Mouse (Mus musculus) brain, embryonic 14.5 days (tissue): ENCODE measurements around the gene Lbp. TPM values are rescaled to one million over a fixed set of nuclear protein-coding genes. Genes with fewer than 3 reads are reported as not detected.
A peak's percentile ranks its signal among the peaks of the same experiment; 100 is the strongest.

Experiments
- DNase-seq: peaks from one replicate; pipeline ENCODE4 v3.0.0-alpha.2; 2011; ENCODE audit warnings: low read depth
- CTCF ChIP-seq: fragments of 200-500 bp; IDR thresholded peaks from 2 replicates; pipeline ENCODE4 v1.5.1; 2012; ENCODE audit warnings: inconsistent platforms, mild to moderate bottlenecking, moderate library complexity, borderline replicate concordance; ENCODE audit not compliant: insufficient read depth, insufficient read length; ENCODE audit errors: extremely low read depth
- POLR2A ChIP-seq: fragments of 200-500 bp; IDR thresholded peaks from 2 replicates; pipeline ENCODE4 v1.6.1; 2012; ENCODE audit warnings: mild to moderate bottlenecking, inconsistent platforms, borderline replicate concordance; ENCODE audit not compliant: poor library complexity, insufficient read depth, insufficient read length, severe bottlenecking; ENCODE audit errors: extremely low read depth
- polyA plus RNA-seq: library from polyadenylated mRNA; depleted of rRNA; stranded (reverse); fragments of >200 nt; gene quantifications from 2 replicates; pipeline ENCODE4 v1.2.3, GENCODE M21; 2012

The Lbp gene
- polyA plus RNA-seq, 1 experiment: 4.3 TPM

DNA sequence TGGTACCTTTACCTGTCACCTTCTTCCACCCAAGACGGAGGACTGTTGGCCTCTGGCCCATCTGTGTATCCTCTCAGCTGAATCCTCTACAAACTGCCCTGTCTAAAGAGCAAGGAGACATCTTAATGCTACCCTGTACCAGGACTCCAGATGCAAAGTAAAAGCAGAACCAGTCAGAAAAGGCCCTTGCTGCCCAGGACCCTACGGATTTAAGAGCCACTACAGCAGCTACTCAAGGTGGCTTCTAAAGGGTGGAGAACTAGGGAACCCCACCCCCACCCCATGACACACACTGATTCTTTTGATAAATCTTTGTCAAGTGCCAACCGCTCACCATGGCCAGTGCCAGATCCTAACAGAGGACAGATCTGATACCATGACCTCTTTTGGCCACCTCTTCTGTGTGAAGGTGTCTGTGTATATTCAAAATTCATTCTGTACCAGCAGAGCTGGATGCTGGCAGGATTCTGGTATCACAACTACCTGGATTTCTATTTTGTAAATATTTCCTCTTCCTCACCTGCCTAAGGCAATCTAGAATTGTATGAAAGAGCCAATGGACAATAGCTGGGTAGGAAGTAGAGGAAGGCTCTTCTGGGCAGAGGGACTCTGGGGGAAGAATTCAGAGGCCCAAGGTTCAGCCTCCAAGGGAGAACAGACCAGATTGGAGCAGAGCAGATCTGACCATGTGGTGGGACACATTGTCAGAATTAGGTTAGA, 46.7 kb downstream of the Lbp start:
- no peak for DNase-seq
- TF ChIP-seq POLR2A: no peak
- no peak for TF ChIP-seq CTCF

DNA sequence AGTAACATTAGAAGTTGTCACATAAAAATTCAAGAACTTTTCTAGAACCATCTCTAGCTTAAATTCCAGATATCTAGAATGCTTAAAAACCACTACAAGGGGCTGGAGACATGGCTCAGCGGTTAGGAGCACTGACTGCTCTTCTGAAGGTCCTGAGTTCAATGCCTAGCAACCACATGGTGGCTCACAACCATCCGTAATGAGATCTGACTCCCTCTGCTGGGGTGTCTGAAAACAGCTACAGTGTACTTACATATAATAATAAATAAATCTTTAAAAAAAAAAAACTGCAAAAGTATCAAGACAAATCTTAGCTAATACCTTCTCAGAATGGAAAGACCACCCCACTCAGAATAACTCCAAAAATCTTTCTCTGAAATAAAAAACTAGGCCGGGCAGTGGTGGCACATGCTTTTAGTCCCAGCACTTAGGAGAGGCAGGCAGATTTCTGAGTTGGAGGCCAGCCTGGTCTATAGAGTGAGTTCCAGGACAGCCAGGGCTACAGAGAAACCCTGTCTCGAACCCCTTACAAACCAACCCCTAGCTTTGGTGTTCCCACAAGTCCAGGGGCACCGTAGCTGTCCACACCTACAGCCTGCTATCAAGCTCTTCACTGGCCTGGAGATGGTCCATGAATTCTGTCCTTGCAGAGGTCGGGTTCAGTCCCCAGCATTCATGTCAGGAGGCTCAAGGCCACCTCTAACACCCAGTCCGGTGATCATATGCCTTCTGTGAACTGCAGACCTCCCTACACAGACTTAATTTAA, 48.2 kb downstream of the Lbp start:
- TF ChIP-seq CTCF (0 out of 2 replicates have a peak, but pooled peaks have one; percentile 1), POLR2A (no peak)
- DNase-seq: no peak

DNA sequence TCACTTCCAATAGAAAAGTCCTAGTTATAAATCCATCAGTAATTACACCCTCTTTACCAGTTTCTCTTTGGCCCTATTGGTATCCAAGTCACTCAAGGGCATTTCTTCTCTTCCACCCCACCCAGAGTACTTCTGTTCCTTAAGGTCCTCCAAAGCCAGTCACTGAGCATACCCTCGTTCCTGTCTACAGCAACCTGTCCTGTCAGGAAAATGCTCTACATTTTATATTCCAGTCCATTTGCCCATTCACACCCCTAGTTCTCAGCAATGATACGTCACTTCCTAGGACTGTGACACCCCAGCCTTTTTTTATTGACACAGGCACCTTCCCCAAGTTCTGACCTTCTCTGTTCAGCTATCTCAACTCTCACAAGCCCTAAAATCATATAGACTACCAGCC, 48.9 kb downstream of the Lbp start:
- TF ChIP-seq POLR2A (no peak), CTCF (no peak)
- no peak for DNase-seq

DNA sequence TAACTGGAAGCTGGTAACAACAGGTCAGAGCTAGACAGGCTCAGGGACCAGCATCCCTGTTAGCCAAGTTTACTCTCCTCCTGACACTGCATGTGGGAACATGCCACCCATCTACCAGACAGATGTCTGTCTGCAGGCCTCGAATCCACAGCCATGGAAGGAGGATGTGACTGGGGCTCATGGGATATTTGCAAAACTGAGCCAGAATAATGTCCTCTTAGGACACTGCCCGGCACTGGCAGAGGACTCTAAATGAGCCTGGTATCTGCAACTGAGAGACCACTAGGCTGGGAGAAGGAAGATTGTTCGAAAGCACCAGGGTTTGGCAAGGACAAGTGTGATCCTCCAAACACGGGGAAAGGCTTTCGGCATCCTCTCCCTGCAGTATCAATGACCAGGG, 49.8 kb downstream of the Lbp start:
- no peak for DNase-seq
- no peak for TF ChIP-seq CTCF
- no peak for TF ChIP-seq POLR2A

DNA sequence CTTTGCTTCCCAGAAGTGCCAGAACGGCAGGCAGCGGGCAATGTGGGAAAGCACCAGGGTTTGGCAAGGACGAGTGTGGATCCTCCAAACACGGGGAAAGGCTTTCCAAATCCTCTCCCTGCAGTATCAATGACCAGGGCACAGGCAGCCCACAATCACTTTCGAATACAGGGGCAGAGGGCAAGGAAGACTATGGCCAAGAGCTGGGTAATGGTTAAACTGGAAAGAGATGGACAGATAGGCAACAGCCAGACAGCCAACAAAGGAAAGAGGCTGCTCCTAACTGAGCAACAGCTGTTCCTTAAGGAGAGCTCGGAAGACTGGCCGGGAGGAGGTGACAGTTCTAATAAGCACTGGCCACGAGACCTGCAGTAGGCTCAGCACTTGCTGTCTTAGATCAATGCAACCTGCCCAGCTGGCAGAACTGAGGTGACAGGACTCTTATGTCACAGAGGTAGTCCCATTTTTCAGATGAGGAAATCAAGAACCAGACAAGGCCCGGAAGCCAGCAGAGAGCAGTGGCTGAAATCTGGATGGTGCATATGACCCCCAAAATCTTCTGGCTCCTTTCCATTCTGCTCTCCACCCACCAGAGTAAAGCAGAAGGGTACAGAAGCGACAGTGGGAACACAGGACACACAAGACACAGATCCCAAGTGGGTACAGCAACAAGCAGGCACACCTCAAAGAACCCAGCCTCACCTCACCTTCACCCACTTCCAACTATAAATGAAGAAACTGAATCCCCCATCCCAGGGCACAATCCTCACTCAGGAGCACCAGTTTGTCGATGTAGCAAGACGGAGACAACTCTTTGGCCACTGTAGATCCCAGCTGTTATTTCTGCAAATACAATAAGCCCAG, 53.7 kb downstream of the Lbp start:
- no peak for DNase-seq
- TF ChIP-seq CTCF (no peak), POLR2A (no peak)

DNA sequence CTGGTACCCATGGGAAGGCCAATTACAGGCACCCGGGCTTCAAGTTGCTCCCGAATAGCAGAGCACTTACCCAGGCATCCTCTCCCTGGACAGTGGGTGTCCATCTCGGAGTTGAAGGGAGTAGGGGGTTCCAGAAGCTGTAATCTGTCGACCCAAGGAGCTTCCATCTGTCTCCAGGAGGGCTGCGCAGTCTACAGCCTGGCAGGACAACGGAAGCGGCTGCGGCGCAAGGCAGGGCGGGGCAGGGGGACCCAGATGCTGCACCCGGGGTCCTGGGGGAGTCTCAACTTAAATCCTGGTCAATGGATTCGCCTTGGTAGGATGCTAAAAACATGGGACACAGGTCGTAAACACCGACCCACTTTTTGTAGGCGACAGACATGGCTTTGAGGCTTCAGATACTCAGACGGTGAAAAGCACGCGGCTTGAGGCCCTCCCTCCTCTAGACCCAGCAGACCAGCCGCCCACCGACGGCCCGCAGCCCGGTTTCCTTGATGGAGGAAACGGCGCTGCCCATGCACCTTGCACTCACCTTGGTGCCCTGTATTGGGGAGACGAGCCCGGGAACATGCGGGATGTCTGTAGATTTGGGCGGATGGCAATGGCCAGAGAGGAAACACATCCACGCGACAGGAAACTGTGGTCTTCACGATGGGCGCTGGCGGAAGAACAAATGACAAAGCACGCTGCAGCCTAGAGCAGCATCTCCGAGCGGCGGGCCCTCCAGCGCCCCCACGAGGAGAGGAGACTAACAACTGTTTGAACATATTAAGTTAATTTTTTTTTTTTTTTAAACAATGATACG, 54.8 kb downstream of the Lbp start:
- TF ChIP-seq CTCF (peak; percentile 86), POLR2A (peak; percentile 72; the same call in 1 of the 2 replicates)
- DNase-seq: peak; percentile 97

DNA sequence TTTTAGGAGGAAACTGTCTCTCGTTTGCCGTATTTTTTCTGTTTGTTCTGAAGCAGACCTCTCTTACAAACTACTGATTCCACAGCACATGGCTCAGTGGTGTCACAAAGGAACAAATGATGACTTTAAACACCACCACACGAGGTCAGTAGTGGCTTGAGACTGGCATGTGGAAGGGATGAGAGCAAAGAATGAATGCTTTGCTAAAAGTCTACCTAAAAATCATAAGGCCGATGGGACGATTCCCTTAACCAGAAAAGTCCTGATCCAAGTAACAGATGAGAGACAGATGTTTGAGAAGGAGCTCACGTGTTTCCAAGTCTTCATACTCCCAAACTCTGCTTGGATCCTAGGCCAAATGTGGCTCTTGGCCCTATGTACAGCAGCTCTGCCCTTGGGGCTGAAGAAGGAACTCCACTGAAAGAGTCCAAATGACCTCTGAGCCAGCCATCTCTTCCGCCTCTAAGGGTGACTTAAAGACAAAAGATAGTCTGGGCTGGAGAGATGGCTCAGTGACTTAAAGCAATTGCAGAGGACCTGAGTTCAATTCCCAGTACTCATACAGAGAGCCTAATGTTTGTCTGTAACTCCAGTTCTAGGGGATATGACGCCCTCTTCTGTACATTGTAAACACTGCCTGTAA, 55.5 kb downstream of the Lbp start:
- DNase-seq: no peak
- TF ChIP-seq POLR2A (no peak), CTCF (no peak; the same call in 1 of the 2 replicates)

DNA sequence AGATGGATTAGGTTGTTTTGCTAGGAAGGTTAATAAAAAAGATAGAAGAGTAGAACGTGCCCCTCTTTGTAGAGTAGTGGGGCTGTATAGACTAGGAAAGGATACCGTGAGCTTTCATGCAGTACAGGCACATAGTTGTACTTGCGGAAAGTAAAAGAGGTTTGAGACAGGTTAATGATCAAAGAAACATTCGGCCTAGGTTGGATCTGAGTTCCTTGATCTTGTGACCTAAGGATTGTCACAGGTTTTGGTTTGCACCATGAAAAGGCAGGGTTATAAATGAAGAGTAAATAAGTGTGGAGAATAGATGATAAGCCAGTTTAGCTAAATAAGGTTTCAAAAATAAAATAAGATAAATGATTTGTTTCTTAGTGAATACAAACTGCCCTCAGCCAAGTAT, 57.9 kb downstream of the Lbp start:
- DNase-seq: no peak

DNA sequence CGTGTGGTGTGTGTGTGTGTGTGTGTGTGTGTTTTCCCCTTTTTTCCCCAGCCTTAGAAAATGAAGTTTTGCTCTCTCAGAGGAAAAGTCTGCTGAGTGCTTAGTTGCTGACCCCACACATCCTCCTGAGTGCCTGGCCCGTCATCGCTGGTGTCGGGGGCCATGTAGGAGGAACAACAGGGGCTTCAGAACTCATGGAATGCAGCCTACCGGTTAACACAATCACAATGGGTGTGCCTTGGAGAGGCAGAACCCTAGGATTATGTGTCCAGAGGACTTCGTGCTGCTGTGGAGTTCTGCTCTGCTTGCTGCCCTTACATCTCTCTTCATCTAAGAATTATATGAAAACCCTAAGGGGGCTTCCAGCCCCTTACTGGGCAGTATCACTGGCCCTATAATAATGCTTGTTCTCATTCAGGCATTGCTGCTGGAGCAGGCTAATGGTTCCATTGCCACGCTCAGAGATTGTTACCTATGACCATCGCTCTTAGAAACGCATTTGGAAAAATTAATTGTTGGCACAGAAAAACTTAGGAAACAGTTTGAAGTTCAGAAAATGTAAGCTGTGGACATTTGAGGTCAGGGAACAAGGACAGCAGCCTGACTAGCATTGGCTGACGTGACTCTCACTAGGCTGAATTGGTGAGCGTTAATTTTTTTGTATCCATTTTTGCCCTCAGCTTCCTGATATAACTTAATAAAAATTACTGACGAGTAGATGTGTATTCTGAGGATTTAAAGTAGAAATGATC, 59.0 kb downstream of the Lbp start:
- TF ChIP-seq CTCF (no peak), POLR2A (no peak)
- no peak for DNase-seq

More for the DNA sequence above, 57.9 kb downstream of the Lbp start:
- TF ChIP-seq CTCF: no peak
- TF ChIP-seq POLR2A: no peak
